Mouse (Mus musculus) E14TG2a.4 (cell line): Measurements from ENCODE around the gene Mypn.

Experiments
- CTCF ChIP-seq: conservative IDR thresholded peaks from 2 replicates; pipeline ENCODE4 v1.5.1; 2014; ENCODE audit warnings: low read length
- POU5F1 ChIP-seq: IDR thresholded peaks from 2 replicates; pipeline ENCODE4 v1.6.1; 2014; ENCODE audit warnings: low read length, borderline replicate concordance

- TF ChIP-seq CTCF = no peak
- no peak for TF ChIP-seq POU5F1
Measured at GRCm38 (mm10) chr10:63203728-63204127, at the start of gene Mypn.
